Mouse (Mus musculus): ENCODE data around the gene Rad9a.

DNA sequence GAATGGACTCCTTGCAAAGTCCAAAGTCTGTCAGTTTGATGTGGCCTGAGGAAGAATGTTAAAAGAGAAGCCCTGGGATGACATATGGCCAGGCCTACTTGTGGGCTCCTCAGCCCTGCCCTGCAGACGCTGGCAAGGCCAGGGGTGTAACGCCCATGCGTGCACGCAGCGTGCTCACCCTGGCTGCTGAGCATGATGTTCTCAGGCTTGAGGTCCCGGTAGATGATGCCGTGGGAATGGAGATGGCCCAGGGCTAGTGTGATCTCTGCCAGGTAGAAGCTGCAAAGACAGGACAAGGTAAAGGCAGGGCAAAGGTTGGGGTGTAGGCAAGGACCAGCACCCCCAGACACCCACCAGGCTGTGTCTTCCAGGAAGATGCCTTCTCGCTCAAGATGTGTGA is 42.4 kb downstream of the Rad9a start:
- no peak for TF ChIP-seq CTCF (IDR thresholded peaks at IDR 0.05)
- no peak for TF ChIP-seq EP300 (IDR thresholded peaks at IDR 0.05)

Data from lung, postnatal 0 days (tissue).